Comparison of ENCODE assay signal across 16 mouse cellular contexts in the genomic region with DNA sequence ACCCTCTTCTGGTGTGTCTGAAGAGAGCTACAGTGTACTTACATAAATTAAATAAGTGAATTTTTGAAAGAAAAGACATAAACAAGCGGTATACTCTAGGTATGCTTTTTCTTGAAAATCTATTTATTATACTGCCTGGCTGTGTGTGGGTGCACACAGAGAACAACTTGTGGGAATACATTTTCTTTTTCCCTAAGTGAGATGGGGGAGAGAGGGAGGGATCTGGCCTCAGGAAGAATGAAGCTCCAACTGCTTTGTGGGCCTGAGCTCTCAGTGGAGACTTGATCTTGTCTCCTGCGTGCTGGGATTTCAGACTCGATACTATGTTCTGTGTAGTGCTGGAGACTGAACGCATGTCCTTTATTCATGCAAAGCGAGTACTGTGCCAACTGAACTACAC. TPM values are rescaled to one million over a fixed set of nuclear protein-coding genes. Genes with fewer than 3 reads are reported as not detected.
DNase-seq lines count a peak whose midpoint lies in the region; ATAC-seq and TF ChIP-seq lines count a peak whose summit lies in the region.
"Had no signal": no experiment of that assay in that cellular context is flagged by ENCODE, and none has a peak within 500 bp of the region (broad histone marks: within the 10 kb centered on the region; RNA-seq: fewer than 3 reads in every experiment).

No protein-coding gene starts in this region.

- peak; percentile 92 for ATAC-seq in frontal cortex, adult (ENCODE audit: low TSS enrichment)
- ATAC-seq in kidney, embryonic 14.5 days (ENCODE audit: low FRiP score, low TSS enrichment), result 0 out of 2 replicates have a peak, but pooled peaks have one; percentile 18
- ATAC-seq in stomach, embryonic 15.5 days (ENCODE audit: insufficient read depth, low FRiP score, low read depth), result no peak
- no peak for ATAC-seq in stomach, postnatal 0 days (ENCODE audit: low FRiP score, low TSS enrichment)
- ATAC-seq in midbrain, embryonic 16.5 days, result no peak

- TF ChIP-seq EP300 in stomach, postnatal 0 days (optimal IDR thresholded peaks at IDR 0.05), result no peak

- no peak overlapping the region for H3K9ac ChIP-seq in kidney, embryonic 14.5 days (ENCODE audit: low read depth, low read length)
- H3K9ac ChIP-seq in stomach, embryonic 15.5 days, result no peak overlapping the region
- H3K9ac ChIP-seq in stomach, postnatal 0 days (ENCODE audit: low read length), result no peak overlapping the region
- no peak overlapping the region for H3K9ac ChIP-seq in midbrain, embryonic 16.5 days (ENCODE audit: low read depth, low read length)
- H3K9ac ChIP-seq: hindbrain, embryonic 12.5 days had no signal

- no peak for TF ChIP-seq CTCF in stomach, postnatal 0 days (IDR thresholded peaks at IDR 0.05; ENCODE audit: low read depth)

- no peaks in the 10 kb centered on the region for H3K27me3 ChIP-seq in kidney, embryonic 14.5 days (ENCODE audit: control insufficient read depth, insufficient read depth, low read length)
- no peaks in the 10 kb centered on the region for H3K27me3 ChIP-seq in stomach, embryonic 15.5 days (replicated peaks)
- H3K27me3 ChIP-seq in stomach, postnatal 0 days (ENCODE audit: control insufficient read depth, insufficient read depth, low read length), result no peaks in the 10 kb centered on the region
- H3K27me3 ChIP-seq in midbrain, embryonic 16.5 days (ENCODE audit: control insufficient read depth, insufficient read depth, low read depth, low read length), result 0 out of 2 replicates have a peak, but pooled peaks cover 4% of the 10 kb centered on the region

- no peak overlapping the region for H3K4me2 ChIP-seq in kidney, embryonic 14.5 days (replicated peaks; ENCODE audit: low read depth, low read length)
- no peak overlapping the region for H3K4me2 ChIP-seq in stomach, embryonic 15.5 days
- no peak overlapping the region for H3K4me2 ChIP-seq in stomach, postnatal 0 days (replicated peaks; ENCODE audit: low read depth)
- no peak overlapping the region for H3K4me2 ChIP-seq in midbrain, embryonic 16.5 days (ENCODE audit: low read length)

- no peaks in the 10 kb centered on the region for H3K9me3 ChIP-seq in kidney, embryonic 14.5 days (ENCODE audit: control insufficient read depth, low read length)
- H3K9me3 ChIP-seq in stomach, embryonic 15.5 days, result no peaks in the 10 kb centered on the region
- no peaks in the 10 kb centered on the region for H3K9me3 ChIP-seq in stomach, postnatal 0 days (ENCODE audit: control insufficient read depth, low read length)
- H3K9me3 ChIP-seq in midbrain, embryonic 16.5 days (replicated peaks; ENCODE audit: control insufficient read depth, low read length, poor library complexity, severe bottlenecking), result no peaks in the 10 kb centered on the region
- H3K9me3 ChIP-seq: hindbrain, embryonic 12.5 days had no signal

- no peak overlapping the region for H3K4me3 ChIP-seq in kidney, embryonic 14.5 days (ENCODE audit: low read length)
- H3K4me3 ChIP-seq in stomach, embryonic 15.5 days (replicated peaks), result no peak overlapping the region
- H3K4me3 ChIP-seq in stomach, postnatal 0 days (ENCODE audit: low read depth, low read length), result no peak overlapping the region
- H3K4me3 ChIP-seq in midbrain, embryonic 16.5 days (ENCODE audit: low read depth, low read length), result no peak overlapping the region
- H3K4me3 ChIP-seq: left cerebral cortex, adult 2 months had no signal

- H3K36me3 ChIP-seq in kidney, embryonic 14.5 days (ENCODE audit: control insufficient read depth, insufficient read depth, low read length), result no peaks in the 10 kb centered on the region
- no peaks in the 10 kb centered on the region for H3K36me3 ChIP-seq in stomach, embryonic 15.5 days
- no peaks in the 10 kb centered on the region for H3K36me3 ChIP-seq in stomach, postnatal 0 days (ENCODE audit: control insufficient read depth, insufficient read depth, low read length)
- no peaks in the 10 kb centered on the region for H3K36me3 ChIP-seq in midbrain, embryonic 16.5 days (ENCODE audit: control insufficient read depth, insufficient read depth, low read length)
- H3K36me3 ChIP-seq: hindbrain, embryonic 12.5 days had no signal

- DNase-seq in frontal cortex, adult 2 months (ENCODE audit: extremely low spot score in 1 of 2, low spot score in 1 of 2), result no peak
- no peak for DNase-seq in kidney, adult 18-20 months
- DNase-seq in stomach, postnatal 0 days (ENCODE audit: low spot score), result no peak
- peak; percentile 15 for DNase-seq in telencephalon, adult 2 months (ENCODE audit: low read depth, low spot score)
- DNase-seq: B cell, adult 2 months; gastrocnemius, postnatal 25 days; thymus, adult 18-20 months had no signal

- no peak overlapping the region for H3K27ac ChIP-seq in kidney, embryonic 14.5 days (ENCODE audit: low read depth, low read length)
- peak overlapping the region; percentile 16; the same call in 1 of the 2 replicates for H3K27ac ChIP-seq in stomach, embryonic 15.5 days
- no peak overlapping the region for H3K27ac ChIP-seq in stomach, postnatal 0 days (replicated peaks)
- H3K27ac ChIP-seq in midbrain, embryonic 16.5 days (ENCODE audit: low read length), result no peak overlapping the region
- H3K27ac ChIP-seq: left cerebral cortex, adult 2 months; macrophage had no signal

- 81% methylated on average over 5 of the region's 5 CpGs for WGBS in kidney, embryonic 14.5 days
- 75% methylated on average over 5 of the region's 5 CpGs for WGBS in stomach, embryonic 15.5 days
- WGBS in stomach, postnatal 0 days, result 75% methylated on average over 5 of the region's 5 CpGs
- 85% methylated on average over 5 of the region's 5 CpGs for WGBS in midbrain, embryonic 16.5 days

- H3K4me1 ChIP-seq in kidney, embryonic 14.5 days (ENCODE audit: control insufficient read depth, insufficient read depth, low read length), result 0 out of 2 replicates have a peak, but pooled peaks cover 5% of the 10 kb centered on the region
- H3K4me1 ChIP-seq in stomach, embryonic 15.5 days, result no peaks in the 10 kb centered on the region
- H3K4me1 ChIP-seq in stomach, postnatal 0 days (replicated peaks; ENCODE audit: control insufficient read depth, insufficient read depth), result 0 out of 2 replicates have a peak, but pooled peaks cover 3% of the 10 kb centered on the region
- peaks cover 6% of the 10 kb centered on the region for H3K4me1 ChIP-seq in midbrain, embryonic 16.5 days (ENCODE audit: control insufficient read depth, insufficient read depth, low read length)

RNA-seq across cellular contexts. Expression of a gene that starts 5.5 kb away (rescaled TPM):
- 0.06 TPM in 1 of 2 replicates, not detected in the other for polyA plus RNA-seq in frontal cortex, adult 2 months (2012; rRNA removed)
- 0.13 TPM in 1 of 2 replicates, not detected in the other for polyA plus RNA-seq in kidney, embryonic 14.5 days (2014; fragmentation: Nextera tagmentation; extraction: Ambion mirVana)
- polyA plus RNA-seq in stomach, embryonic 15.5 days (2015; fragmentation: Nextera tagmentation; extraction: Ambion mirVana), result 0.08 and 0.46 TPM in 2 replicates
- polyA plus RNA-seq in stomach, postnatal 0 days (2015; fragmentation: Nextera tagmentation; extraction: Ambion mirVana), result 0.06 and 0.07 TPM in 2 replicates
- not detected in 2 replicates for polyA plus RNA-seq in midbrain, embryonic 16.5 days (2015; fragmentation: Nextera tagmentation; extraction: Ambion mirVana)
- polyA plus RNA-seq: liver, adult 2 months; macrophage; spleen, adult 2 months had no signal

Comparison
In these comparisons a context has a peak if more than half of its experiments do, and no peak if none do; other contexts are left out.
1. ATAC-seq: peak in frontal cortex, adult (single experiment) and kidney, embryonic 14.5 days (single experiment); none in stomach, embryonic 15.5 days (single experiment), stomach, postnatal 0 days (single experiment) and midbrain, embryonic 16.5 days (single experiment).